Mouse (Mus musculus) small intestine, adult 2 months (tissue): ENCODE data around the gene Hsp90aa1.

Experiments
- CTCF ChIP-seq: fragments of 200-500 bp; IDR thresholded peaks from 2 replicates; pipeline ENCODE4 v1.5.1; 2012; ENCODE audit warnings: low read depth, mild to moderate bottlenecking, control low read depth, inconsistent platforms, low read length, moderate library complexity, mixed read lengths; ENCODE audit not compliant: insufficient replicate concordance, insufficient read length; ENCODE audit errors: extremely low read depth
- POLR2A ChIP-seq: fragments of 200-500 bp; IDR thresholded peaks from 2 replicates; pipeline ENCODE4 v1.6.1; 2012; ENCODE audit warnings: low read depth, mild to moderate bottlenecking, control low read depth, inconsistent platforms, low read length, moderate library complexity

DNA sequence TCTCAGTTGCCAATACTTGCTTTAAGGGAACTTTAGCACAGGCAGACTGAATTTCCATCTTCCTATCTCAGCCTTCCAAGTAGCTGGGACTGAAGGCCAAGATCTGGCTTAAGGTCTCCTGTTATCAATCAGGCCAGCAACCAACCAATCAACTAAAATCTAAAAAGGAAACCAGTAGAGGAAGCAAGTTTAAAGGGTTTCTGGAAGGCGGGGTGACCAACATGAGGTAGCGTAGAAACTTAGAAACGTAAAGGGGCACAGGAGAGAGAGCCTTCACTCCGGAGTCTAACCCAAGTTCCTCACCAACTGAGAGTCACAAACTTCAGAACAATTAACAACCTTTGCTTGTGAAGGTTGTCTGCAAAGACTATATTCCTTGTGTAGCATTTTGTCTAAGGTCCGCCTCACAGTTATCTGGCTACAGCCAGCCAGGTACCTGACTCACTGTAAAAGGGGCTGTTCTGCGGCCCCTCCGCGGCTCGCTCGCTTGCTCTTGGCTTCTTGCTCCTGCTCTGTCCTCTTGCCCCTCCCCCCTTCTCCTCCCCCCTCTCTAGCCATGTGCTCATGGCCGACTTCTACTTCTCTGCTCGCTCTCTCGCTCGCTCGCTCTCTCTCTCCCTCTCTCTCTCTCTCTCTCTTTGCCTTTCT is 3.9 kb downstream of the Hsp90aa1 start:
- TF ChIP-seq CTCF (no peak), POLR2A (no peak)
